Mouse (Mus musculus) ES-E14 (cell line): ENCODE results near the gene Sirt5. TPM values are rescaled to one million over a fixed set of nuclear protein-coding genes. Genes with fewer than 3 reads are reported as not detected.

ENCODE experiments used
- DNase-seq: peaks from one replicate; pipeline ENCODE4 v3.0.0-alpha.2; 2013; ENCODE audit warnings: low read depth, low spot score
- H3K27ac ChIP-seq: 2 replicates; pipeline ENCODE4 v1.5.1; 2012; ENCODE audit warnings: low read depth, mild to moderate bottlenecking, low read length, moderate library complexity, mixed read lengths; ENCODE audit not compliant: poor library complexity, insufficient read depth, severe bottlenecking
- H3K36me3 ChIP-seq: 2 replicates; pipeline ENCODE4 v1.6.1; 2012; ENCODE audit warnings: mild to moderate bottlenecking, low read length, moderate library complexity, mixed read lengths; ENCODE audit not compliant: control insufficient read depth, poor library complexity, insufficient read depth, severe bottlenecking
- H3K4me1 ChIP-seq, 2 experiments: fragments of 150-350 bp in 1 of 2; sonication (generic) in 1 of 2; 2 replicates each; pipeline ENCODE4 v1.6.1; 2012; ENCODE audit warnings: low read length in 2 of 2, mild to moderate bottlenecking in 1 of 2, mixed read lengths in 1 of 2; ENCODE audit not compliant: control insufficient read depth in 2 of 2, insufficient read depth in 2 of 2, poor library complexity in 1 of 2
- H3K4me3 ChIP-seq, 2 experiments: fragments of 150-350 bp in 1 of 2; sonication (generic) in 1 of 2; 2 replicates each; pipeline ENCODE4 v1.5.1; 2012; ENCODE audit warnings: low read length in 2 of 2, low read depth in 1 of 2, mild to moderate bottlenecking in 1 of 2, mixed read lengths in 1 of 2; ENCODE audit not compliant: insufficient read depth in 1 of 2, poor library complexity in 1 of 2, severe bottlenecking in 1 of 2
- H3K9ac ChIP-seq: 2 replicates; pipeline ENCODE4 v1.6.1; 2012; ENCODE audit warnings: low read depth, mild to moderate bottlenecking, low read length, mixed read lengths; ENCODE audit not compliant: poor library complexity, insufficient read depth, severe bottlenecking
- H3K9me3 ChIP-seq: fragments of 150-350 bp; sonication (generic); 2 replicates; pipeline ENCODE4 v1.6.1; 2012; ENCODE audit warnings: low read depth, mild to moderate bottlenecking, low read length; ENCODE audit not compliant: control insufficient read depth, insufficient read depth
- CHD2 ChIP-seq: IDR thresholded peaks from 2 replicates; pipeline ENCODE4 v1.6.1; 2014; ENCODE audit warnings: mild to moderate bottlenecking, low read depth, low read length, inconsistent platforms
- HCFC1 ChIP-seq: IDR thresholded peaks from 2 replicates; pipeline ENCODE4 v1.6.1; 2012; ENCODE audit warnings: low read length, inconsistent platforms, borderline replicate concordance; ENCODE audit not compliant: insufficient read depth
- MAFK ChIP-seq: IDR thresholded peaks from 2 replicates; pipeline ENCODE4 v1.6.1; 2014; ENCODE audit warnings: mild to moderate bottlenecking, low read depth, low read length, inconsistent platforms; ENCODE audit not compliant: insufficient read depth
- ZC3H11A ChIP-seq: IDR thresholded peaks from 2 replicates; pipeline ENCODE4 v1.6.1; 2012; ENCODE audit warnings: low read depth, mild to moderate bottlenecking, inconsistent platforms, low read length, borderline replicate concordance
- ZNF384 ChIP-seq: IDR thresholded peaks from 2 replicates; pipeline ENCODE4 v1.6.1; 2012; ENCODE audit warnings: low read depth, low read length, inconsistent platforms
- in situ Hi-C, 2 experiments: fragments of 600-800 bp; cut with MboI; formaldehyde crosslinking; loops; one replicate each; pipeline ENCODE4 v1.15.1; 2025; ENCODE audit warnings: low sequenced_read_pairs in 2 of 2, inconsistent platforms in 1 of 2; ENCODE audit not compliant: unreplicated experiment in 2 of 2
- total RNA-seq: library from RNA; depleted of rRNA; stranded (reverse); fragments of 300-350 nt; gene quantifications from 2 replicates; pipeline ENCODE4 v1.2.3, GENCODE M21; 2012

Sirt5 gene
- total RNA-seq, 1 experiment, result 8.6 TPM

DNA sequence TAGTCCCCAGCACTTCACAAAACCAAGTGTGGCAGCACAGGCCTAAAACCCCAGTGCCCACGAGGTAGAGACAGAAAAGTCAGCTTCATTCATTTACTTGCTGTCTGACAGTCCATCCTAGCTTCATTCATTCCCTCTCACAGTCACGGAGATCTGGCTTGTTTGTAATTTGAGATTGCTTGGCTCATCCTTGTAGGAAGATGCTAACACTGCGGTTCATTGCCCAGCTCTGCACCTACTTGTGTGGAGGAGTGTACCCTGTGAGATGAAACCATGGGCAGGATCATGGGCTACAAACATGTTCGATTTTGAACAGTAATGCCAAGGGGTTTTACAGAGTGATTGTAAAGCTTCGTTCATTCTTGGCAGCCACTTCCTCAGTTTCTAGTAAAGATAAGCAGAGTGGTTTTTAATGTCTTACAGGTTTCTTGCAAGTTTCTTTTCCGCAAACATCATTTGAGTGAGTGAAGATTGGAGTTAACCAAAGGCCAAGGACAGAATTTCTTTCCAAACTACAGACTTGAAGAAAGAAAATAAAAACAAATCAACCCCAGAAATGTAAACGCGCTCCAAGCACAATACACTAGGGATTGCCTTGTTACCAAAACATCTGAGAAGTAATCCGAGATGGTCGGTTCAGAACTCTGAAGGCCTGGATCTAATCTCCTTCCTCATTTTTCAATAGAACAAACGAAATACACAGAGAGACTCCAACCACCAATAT is 33.4 kb upstream of the Sirt5 start:
- no peak for TF ChIP-seq ZC3H11A
- TF ChIP-seq MAFK, result no peak
- no peak for TF ChIP-seq ZNF384
- no peak for TF ChIP-seq HCFC1
- no peak for TF ChIP-seq CHD2
- peaks cover 2 to 6% of the 10 kb centered on the region in 2 experiments; a peak in 1 of 4 replicates for H3K4me1 ChIP-seq
- H3K9ac ChIP-seq, result no peak overlapping the region
- H3K27ac ChIP-seq, result no peak overlapping the region
- no peak overlapping the region for H3K4me3 ChIP-seq
- no peaks in the 10 kb centered on the region for H3K36me3 ChIP-seq
- in situ Hi-C loops, result no loop called here
- H3K9me3 ChIP-seq, result no peaks in the 10 kb centered on the region
- DNase-seq, result no peak

- H3K36me3 ChIP-seq, result no peaks in the 10 kb centered on the region
- no peak overlapping the region for H3K27ac ChIP-seq
- peaks cover 2 to 5% of the 10 kb centered on the region in 2 experiments; a peak in 1 of 4 replicates for H3K4me1 ChIP-seq
- peak; percentile 69 for DNase-seq
- no peaks in the 10 kb centered on the region for H3K9me3 ChIP-seq
- no peak overlapping the region; the same call in 1 of the 2 replicates for H3K9ac ChIP-seq
- in situ Hi-C loops, result no loop called here
- H3K4me3 ChIP-seq, result no peak overlapping the region
- TF ChIP-seq ZNF384 (no peak), MAFK (no peak), ZC3H11A (no peak), HCFC1 (no peak), CHD2 (no peak)
Observed at GRCm38 (mm10) chr13:43332591-43332990, 32.7 kb upstream of the Sirt5 start.

- H3K9me3 ChIP-seq, result no peaks in the 10 kb centered on the region
- no peak overlapping the region for H3K4me3 ChIP-seq
- TF ChIP-seq HCFC1 (no peak), MAFK (no peak), ZNF384 (no peak), CHD2 (no peak), ZC3H11A (no peak)
- H3K36me3 ChIP-seq, result no peaks in the 10 kb centered on the region
- no peak overlapping the region for H3K9ac ChIP-seq
- in situ Hi-C loops, result no loop called here
- no peak overlapping the region for H3K27ac ChIP-seq
- peaks cover 4 to 7% of the 10 kb centered on the region in 2 experiments; a peak in 1 of 4 replicates for H3K4me1 ChIP-seq
- no peak for DNase-seq
Observed at GRCm38 (mm10) chr13:43336425-43337221, 28.7 kb upstream of the Sirt5 start.

DNA sequence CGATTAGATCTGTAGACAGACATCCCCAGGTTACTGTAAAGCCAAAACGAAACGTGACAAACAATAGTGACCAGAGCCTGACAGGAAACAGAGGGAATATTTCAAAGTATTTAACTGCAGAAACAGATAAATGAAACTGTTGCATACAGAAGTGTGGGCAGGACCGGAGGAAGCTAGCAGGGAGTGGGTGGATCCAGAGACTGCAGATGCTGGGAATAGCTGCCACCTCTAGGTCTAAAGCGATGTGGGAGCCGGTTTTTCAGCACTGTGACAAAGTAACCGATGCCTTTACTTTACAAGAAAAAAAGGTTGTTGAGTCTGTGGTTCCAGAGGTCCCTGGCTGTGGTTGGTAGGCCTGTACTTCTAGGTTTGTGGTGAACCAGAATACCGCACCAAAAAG is 27.3 kb upstream of the Sirt5 start:
- no peak overlapping the region for H3K27ac ChIP-seq
- no peaks in the 10 kb centered on the region for H3K9me3 ChIP-seq
- TF ChIP-seq ZNF384 (no peak), HCFC1 (no peak), CHD2 (no peak), MAFK (no peak), ZC3H11A (no peak)
- in situ Hi-C loops, result no loop called here
- no peaks in the 10 kb centered on the region for H3K36me3 ChIP-seq
- H3K9ac ChIP-seq, result no peak overlapping the region
- no peak for DNase-seq
- H3K4me1 ChIP-seq, result peaks cover 4 to 7% of the 10 kb centered on the region in 2 experiments; a peak in 1 of 4 replicates
- H3K4me3 ChIP-seq, result no peak overlapping the region
